Mouse (Mus musculus): Measurements from ENCODE around the gene Aym1.

Gene Aym1

GRCm38 (mm10) chr5:113347593-113347992, 9.5 kb upstream of the Aym1 start:
- TF ChIP-seq GATA4 (IDR thresholded peaks at IDR 0.05; ENCODE audit: insufficient replicate concordance, low read length), result no peak

DNA sequence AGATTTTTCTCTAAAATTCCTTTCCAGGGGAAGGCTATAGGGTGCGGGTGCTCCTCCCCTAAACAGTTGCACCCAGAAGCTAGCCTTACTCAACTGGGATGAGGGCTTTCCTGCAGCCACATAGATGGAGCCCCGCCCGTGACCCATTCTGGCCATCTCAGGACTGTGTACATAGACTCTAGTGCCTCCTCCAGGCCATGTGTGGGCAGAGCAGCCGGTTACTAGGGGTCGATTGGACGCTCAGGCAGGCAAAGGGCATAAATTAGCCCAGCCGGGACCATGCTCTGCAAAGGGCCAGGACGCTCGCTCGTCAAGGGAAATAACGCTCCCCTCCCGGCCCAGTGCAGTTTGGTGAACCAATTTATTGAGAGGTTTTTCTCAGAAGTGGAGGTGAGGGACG, 8.5 kb upstream of the Aym1 start:
- no peak for TF ChIP-seq GATA4 (IDR thresholded peaks at IDR 0.05; ENCODE audit: insufficient replicate concordance, low read length)

DNA sequence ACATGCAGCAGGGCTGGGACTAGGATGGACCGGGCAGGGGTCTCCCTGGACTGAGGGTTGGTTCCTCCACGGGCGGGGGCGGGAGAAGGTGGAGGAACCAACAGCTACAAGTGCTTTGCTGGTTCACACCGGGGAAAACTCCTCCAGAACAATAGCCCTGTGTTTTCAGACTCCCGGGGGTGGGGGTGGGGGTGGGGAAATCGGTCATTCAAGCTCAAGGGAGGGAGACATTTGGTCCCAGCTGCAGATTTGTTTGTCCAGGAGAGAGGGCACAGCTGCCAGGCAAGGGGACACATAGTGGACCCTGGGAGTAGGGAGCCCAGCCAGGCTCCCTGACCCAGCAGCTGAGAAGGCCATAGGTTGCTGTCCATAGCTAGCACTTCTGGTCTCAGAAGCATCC, 7.9 kb upstream of the Aym1 start:
- no peak for TF ChIP-seq GATA4 (IDR thresholded peaks at IDR 0.05; ENCODE audit: insufficient replicate concordance, low read length)

DNA sequence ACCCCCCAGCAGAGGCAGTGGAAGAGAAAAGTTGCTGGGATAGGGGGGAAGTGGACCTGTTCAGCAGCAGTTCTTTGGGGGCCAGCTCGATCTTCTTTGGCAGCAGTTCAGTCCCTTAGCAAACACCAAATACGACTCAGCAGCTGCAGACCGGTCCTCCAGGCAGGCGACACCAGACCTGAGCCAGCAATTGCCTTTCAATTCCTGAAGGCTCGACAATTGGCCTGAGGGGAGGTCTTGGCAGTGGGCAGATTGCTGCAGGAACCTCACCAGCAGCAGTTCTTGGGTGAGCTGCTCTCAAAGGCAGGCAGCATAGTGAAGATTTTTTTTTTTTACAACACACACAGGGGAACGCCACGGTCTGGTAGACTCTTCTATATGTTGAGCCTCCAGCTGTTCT, 7.3 kb upstream of the Aym1 start:
- TF ChIP-seq GATA4 (IDR thresholded peaks at IDR 0.05; ENCODE audit: insufficient replicate concordance, low read length), result no peak

DNA sequence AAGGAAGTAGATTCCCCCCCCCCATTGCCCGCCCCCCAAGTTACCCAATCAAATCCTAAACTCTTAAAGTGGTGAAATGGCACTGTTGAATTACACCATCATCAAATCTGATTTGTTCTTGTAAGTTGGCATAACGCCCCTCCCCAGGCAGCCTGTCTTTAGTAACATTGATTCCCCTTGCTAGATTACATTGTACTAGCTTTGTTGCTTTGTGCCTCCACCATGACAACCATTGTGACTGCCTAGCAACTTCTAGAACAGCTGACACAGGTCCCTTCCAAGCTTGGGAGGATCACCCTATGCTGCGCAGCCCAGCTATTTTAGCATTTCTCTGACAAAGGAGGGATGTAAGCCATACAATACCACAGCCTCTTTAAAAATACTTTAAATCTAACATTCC, 5.3 kb upstream of the Aym1 start:
- no peak for TF ChIP-seq GATA4 (IDR thresholded peaks at IDR 0.05; ENCODE audit: insufficient replicate concordance, low read length)

- no peak for TF ChIP-seq GATA4 (IDR thresholded peaks at IDR 0.05; ENCODE audit: insufficient replicate concordance, low read length)
Measured at GRCm38 (mm10) chr5:113352636-113353035, 4.5 kb upstream of the Aym1 start.

- no peak for TF ChIP-seq GATA4 (IDR thresholded peaks at IDR 0.05; ENCODE audit: insufficient replicate concordance, low read length)
Measured at GRCm38 (mm10) chr5:113354311-113354710, 2.8 kb upstream of the Aym1 start.

- TF ChIP-seq GATA4 (IDR thresholded peaks at IDR 0.05; ENCODE audit: insufficient replicate concordance, low read length), result no peak
Measured at GRCm38 (mm10) chr5:113357656-113358055, 562 bp downstream of the Aym1 start.

DNA sequence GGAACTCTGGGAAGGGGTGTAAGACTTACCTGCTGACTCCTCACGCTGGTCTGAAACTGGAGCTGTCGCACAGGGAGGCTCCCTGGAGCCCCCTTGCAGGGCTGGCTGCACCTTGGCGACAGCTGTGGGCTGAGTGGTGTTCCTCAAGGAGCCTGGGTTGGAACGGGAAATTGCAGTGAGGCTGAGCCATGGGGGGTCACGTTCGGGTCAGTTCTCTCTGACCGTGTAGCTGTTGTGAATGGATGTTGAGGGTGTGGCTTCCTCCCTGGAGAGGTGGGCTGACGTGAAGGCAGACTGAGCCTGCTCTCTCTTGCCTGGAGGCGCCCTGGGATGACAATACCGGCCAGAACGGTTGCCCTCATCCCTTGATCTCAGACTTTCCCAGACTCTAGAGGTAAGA, 1.7 kb downstream of the Aym1 start:
- no peak for TF ChIP-seq GATA4 (IDR thresholded peaks at IDR 0.05; ENCODE audit: insufficient replicate concordance, low read length)

DNA sequence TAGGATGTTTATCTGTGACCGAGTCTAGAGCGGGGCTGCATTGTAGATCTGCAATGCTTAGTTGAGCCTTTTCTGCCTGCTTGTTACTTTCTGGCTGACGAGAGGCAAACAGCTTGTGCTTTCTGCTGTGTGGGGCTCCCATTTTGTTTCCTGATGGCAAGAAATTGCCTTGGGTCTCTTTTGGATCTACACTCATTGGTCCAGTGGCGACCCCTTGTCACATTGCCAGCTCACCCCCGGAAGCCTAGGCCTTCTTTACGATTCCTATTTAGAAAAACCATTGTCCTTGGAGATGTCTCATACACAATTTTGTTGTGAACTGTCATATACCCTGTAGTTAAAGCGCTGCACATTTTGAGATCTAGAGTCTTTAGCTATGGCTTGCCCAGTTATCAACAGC, 4.2 kb downstream of the Aym1 start:
- TF ChIP-seq GATA4 (IDR thresholded peaks at IDR 0.05; ENCODE audit: insufficient replicate concordance, low read length), result no peak

DNA sequence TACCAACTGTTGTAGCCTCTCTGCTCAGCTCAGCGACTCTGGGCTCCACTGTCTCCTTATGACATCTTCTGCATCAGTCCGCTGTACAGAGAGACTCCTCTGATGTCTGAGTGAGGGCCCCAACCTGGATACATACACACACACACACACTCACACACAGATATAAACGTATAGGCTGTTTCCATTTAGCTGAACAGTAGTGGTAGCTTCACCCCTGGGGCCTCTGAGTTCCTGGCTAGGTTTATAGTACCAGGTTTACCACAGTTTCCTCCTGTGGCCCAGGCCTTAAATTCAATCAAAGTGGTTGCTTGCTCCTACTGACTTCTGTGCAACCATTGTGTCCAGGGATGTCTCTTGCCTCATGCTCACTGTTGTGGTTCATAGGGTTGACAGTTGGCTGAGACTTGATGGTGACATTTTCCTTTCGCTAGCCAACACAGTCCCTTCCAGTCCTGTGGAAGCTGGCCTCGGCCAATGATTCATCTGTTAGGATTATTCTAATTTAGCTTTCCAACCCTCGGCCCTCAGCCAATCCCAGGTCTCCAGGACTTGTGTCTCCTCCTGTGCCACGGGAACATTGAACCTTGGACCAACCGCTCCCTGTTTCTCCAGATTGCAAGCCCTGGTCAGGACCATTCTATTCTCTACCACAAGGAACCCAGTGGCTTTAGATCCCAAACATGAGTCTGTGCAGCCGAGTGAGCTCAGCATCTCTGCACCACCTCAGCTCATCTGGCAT, 5.3 kb downstream of the Aym1 start:
- no peak for TF ChIP-seq GATA4 (IDR thresholded peaks at IDR 0.05; ENCODE audit: insufficient replicate concordance, low read length)

GRCm38 (mm10) chr5:113363177-113363576, 6.1 kb downstream of the Aym1 start:
- TF ChIP-seq GATA4 (IDR thresholded peaks at IDR 0.05; ENCODE audit: insufficient replicate concordance, low read length), result no peak

- no peak for TF ChIP-seq GATA4 (IDR thresholded peaks at IDR 0.05; ENCODE audit: insufficient replicate concordance, low read length)
Measured at GRCm38 (mm10) chr5:113365921-113366320, 8.8 kb downstream of the Aym1 start.

DNA sequence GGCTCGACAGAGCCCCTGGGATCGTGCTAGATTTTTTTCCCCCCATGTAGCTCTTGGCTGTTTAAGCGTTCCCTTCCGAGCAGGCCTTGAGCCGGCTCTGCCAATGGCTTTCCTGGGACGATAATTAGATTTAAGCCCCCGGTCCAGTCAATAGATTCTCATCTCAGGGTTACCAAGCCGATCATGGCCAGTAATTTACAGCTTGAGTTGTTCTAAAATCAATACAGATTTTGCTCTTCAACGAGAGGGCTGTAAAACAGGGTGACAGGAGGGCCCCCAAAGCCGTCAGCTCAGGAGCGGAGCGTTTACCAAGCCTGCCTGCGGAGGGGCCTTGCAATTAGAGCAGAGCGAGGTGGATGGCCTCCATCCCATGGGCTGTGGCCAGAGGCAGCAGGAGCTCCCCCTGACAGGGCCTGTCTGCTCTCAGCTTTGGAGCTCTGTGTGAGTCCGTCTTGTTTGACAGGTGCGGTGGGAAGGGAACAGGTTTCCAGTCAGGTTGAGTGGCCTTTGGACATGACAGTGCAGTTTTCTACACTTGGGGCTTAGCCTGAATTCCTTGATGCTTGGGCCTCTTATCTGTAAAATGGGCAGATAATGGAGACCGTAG, 12.3 kb downstream of the Aym1 start:
- no peak for TF ChIP-seq GATA4 (IDR thresholded peaks at IDR 0.05; ENCODE audit: insufficient replicate concordance, low read length)

GRCm38 (mm10) chr5:113372449-113372848, 15.4 kb downstream of the Aym1 start:
- no peak for TF ChIP-seq GATA4 (IDR thresholded peaks at IDR 0.05; ENCODE audit: insufficient replicate concordance, low read length)

DNA sequence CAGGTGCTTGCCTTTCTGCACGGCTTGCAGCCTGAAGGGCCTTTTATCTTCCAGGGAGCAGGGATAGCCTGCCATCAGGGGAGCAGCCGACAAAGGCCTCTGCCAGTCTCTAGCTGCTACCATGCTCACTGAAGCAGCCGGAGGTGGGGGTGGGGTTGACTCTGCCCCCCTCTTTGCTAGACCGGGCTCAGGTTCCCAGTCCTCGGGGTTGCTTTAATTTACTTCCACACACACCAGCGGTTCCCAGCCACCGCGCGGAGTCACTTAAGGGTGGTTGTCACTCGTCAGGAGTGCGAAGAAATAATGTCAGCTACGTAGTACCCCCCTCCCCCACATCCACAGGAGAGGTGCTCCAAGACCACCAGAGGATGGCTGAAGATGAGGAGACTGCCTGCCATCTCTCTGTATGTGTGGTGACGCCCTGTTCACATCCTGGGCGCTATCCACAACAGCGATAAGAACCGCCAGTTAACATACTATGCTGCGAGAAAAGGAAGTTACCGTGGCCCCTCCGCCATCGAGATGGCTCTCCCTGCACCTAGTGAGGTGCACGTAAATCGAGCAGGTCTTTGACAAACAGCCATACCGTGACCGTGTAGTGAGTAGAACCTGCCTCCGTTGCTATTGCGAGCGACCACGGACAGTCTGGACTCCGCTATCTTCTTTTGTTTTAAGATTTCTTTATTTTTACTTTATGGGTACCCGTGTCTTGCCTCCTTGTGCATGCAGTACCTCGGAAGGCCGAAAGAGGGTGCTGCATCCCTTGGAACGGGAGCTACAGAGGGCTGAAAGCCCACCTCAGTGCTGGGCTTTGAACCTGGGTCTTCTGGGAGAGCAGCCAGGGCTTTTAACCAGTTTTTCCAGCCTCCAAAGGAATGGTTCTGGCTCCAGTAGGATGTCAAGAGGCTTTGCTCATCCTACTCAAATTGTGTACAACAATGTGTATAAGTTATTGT, 16.2 kb downstream of the Aym1 start:
- no peak for TF ChIP-seq GATA4 (IDR thresholded peaks at IDR 0.05; ENCODE audit: insufficient replicate concordance, low read length)
